Mouse (Mus musculus): Measurements from ENCODE around the gene Socs5. TPM values are rescaled to one million over a fixed set of nuclear protein-coding genes. Genes with fewer than 3 reads are reported as not detected.

The Socs5 gene
- polyA plus RNA-seq, 1 experiment = 11.7 TPM

- no peak for DNase-seq
- H3K27ac ChIP-seq (ENCODE audit: insufficient read depth, low read depth, low read length) = no peak overlapping the region
- 83% methylated on average over 2 of the region's 2 CpGs for WGBS
- H3K27me3 ChIP-seq (replicated peaks; ENCODE audit: control insufficient read depth, insufficient read depth, low read length) = no peaks in the 10 kb centered on the region
- no peak overlapping the region for H3K4me3 ChIP-seq (ENCODE audit: insufficient read depth, low read depth, low read length)
- TF ChIP-seq CTCF (conservative IDR thresholded peaks at IDR 0.05; ENCODE audit: insufficient read depth, insufficient read length, low read depth, low read length) (no peak), POLR2A (IDR thresholded peaks at IDR 0.05; ENCODE audit: low read depth, low read length) (no peak)
- no peaks in the 10 kb centered on the region for H3K4me1 ChIP-seq (ENCODE audit: control insufficient read depth, insufficient read depth, low read length)
- H3K36me3 ChIP-seq (ENCODE audit: control insufficient read depth, insufficient read depth, low read length) = no peaks in the 10 kb centered on the region
Measured at GRCm38 (mm10) chr17:87096951-87097350, 10.5 kb upstream of the Socs5 start.

- no peaks in the 10 kb centered on the region for H3K36me3 ChIP-seq (ENCODE audit: control insufficient read depth, insufficient read depth, low read length)
- H3K27me3 ChIP-seq (replicated peaks; ENCODE audit: control insufficient read depth, insufficient read depth, low read length) = no peaks in the 10 kb centered on the region
- H3K27ac ChIP-seq (ENCODE audit: insufficient read depth, low read depth, low read length) = no peak overlapping the region
- 68% methylated on average over 5 of the region's 5 CpGs for WGBS
- H3K4me1 ChIP-seq (ENCODE audit: control insufficient read depth, insufficient read depth, low read length) = no peaks in the 10 kb centered on the region
- TF ChIP-seq CTCF (conservative IDR thresholded peaks at IDR 0.05; ENCODE audit: insufficient read depth, insufficient read length, low read depth, low read length) (no peak), POLR2A (IDR thresholded peaks at IDR 0.05; ENCODE audit: low read depth, low read length) (no peak)
- no peak overlapping the region for H3K4me3 ChIP-seq (ENCODE audit: insufficient read depth, low read depth, low read length)
- DNase-seq = peak; percentile 58
Measured at GRCm38 (mm10) chr17:87097576-87097975, 9.9 kb upstream of the Socs5 start.

- DNase-seq = no peak
- H3K27ac ChIP-seq (ENCODE audit: insufficient read depth, low read depth, low read length) = no peak overlapping the region
- no peaks in the 10 kb centered on the region for H3K36me3 ChIP-seq (ENCODE audit: control insufficient read depth, insufficient read depth, low read length)
- H3K27me3 ChIP-seq (replicated peaks; ENCODE audit: control insufficient read depth, insufficient read depth, low read length) = no peaks in the 10 kb centered on the region
- TF ChIP-seq CTCF (conservative IDR thresholded peaks at IDR 0.05; ENCODE audit: insufficient read depth, insufficient read length, low read depth, low read length) (no peak), POLR2A (IDR thresholded peaks at IDR 0.05; ENCODE audit: low read depth, low read length) (no peak)
- WGBS = 87% methylated on average over 4 of the region's 4 CpGs
- peaks cover 15% of the 10 kb centered on the region for H3K4me1 ChIP-seq (ENCODE audit: control insufficient read depth, insufficient read depth, low read length)
- H3K4me3 ChIP-seq (ENCODE audit: insufficient read depth, low read depth, low read length) = no peak overlapping the region
Measured at GRCm38 (mm10) chr17:87100947-87101346, 6.5 kb upstream of the Socs5 start.

- DNase-seq = peak; percentile 85
Measured at GRCm38 (mm10) chr17:87102636-87103035, 4.8 kb upstream of the Socs5 start.

DNA sequence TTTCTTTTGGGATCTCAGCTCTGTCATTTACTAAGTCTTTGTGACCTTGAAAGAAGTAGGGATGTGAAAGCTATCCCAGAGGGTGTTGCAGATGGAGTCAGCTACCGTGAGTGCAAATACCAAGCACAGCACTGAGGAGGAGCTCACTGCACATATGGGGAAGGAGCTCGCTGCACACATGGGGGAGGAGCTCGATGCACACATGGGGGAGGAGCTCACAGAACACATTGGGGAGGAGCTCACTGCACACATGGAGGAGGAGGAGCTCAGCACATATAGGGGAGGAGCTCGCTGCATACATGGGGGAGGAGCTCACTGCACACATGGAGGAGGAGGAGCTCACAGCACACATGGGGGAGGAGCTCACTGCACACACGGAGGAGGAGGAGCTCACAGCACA lies 4.4 kb upstream of the Socs5 start:
- Histone ChIP-seq H3K27ac (ENCODE audit: insufficient read depth, low read depth, low read length) (no peak overlapping the region), H3K4me1 (ENCODE audit: control insufficient read depth, insufficient read depth, low read length) (peaks cover 19% of the 10 kb centered on the region), H3K36me3 (ENCODE audit: control insufficient read depth, insufficient read depth, low read length) (no peaks in the 10 kb centered on the region), H3K4me3 (ENCODE audit: insufficient read depth, low read depth, low read length) (no peak overlapping the region), H3K27me3 (replicated peaks; ENCODE audit: control insufficient read depth, insufficient read depth, low read length) (no peaks in the 10 kb centered on the region)
- TF ChIP-seq POLR2A (IDR thresholded peaks at IDR 0.05; ENCODE audit: low read depth, low read length) (no peak), CTCF (conservative IDR thresholded peaks at IDR 0.05; ENCODE audit: insufficient read depth, insufficient read length, low read depth, low read length) (no peak)
- DNase-seq = no peak
- 56% methylated on average over 5 of the region's 5 CpGs for WGBS

More at GRCm38 (mm10) chr17:87102636-87103035, 4.8 kb upstream of the Socs5 start:
- H3K27ac ChIP-seq (ENCODE audit: insufficient read depth, low read depth, low read length) = no peak overlapping the region
- no peak overlapping the region for H3K4me3 ChIP-seq (ENCODE audit: insufficient read depth, low read depth, low read length)
- no peaks in the 10 kb centered on the region for H3K36me3 ChIP-seq (ENCODE audit: control insufficient read depth, insufficient read depth, low read length)
- WGBS = 50% methylated on average over 8 of the region's 8 CpGs
- H3K27me3 ChIP-seq (replicated peaks; ENCODE audit: control insufficient read depth, insufficient read depth, low read length) = no peaks in the 10 kb centered on the region
- TF ChIP-seq CTCF (conservative IDR thresholded peaks at IDR 0.05; ENCODE audit: insufficient read depth, insufficient read length, low read depth, low read length) = no peak
- no peak for TF ChIP-seq POLR2A (IDR thresholded peaks at IDR 0.05; ENCODE audit: low read depth, low read length)
- H3K4me1 ChIP-seq (ENCODE audit: control insufficient read depth, insufficient read depth, low read length) = peaks cover 19% of the 10 kb centered on the region

DNA sequence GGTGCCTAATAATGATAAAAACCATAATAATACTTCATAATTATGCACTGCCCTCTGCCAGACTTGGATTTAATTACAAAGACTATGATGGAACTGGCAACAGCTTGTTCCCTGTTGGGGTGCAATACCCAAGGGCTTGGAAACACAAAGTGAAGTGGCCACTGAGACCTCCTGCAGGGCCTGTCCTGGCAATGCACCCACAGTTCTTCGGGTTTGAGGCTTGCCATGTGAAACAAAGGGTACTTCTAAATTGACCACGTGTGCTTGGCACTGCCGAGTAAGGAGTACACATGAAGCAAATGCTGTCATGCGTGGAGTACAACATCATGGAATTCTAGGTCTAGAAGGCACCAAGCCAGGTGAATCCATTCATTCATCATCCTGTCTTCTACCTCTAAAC lies 3.2 kb upstream of the Socs5 start:
- Histone ChIP-seq H3K27me3 (replicated peaks; ENCODE audit: control insufficient read depth, insufficient read depth, low read length) (no peaks in the 10 kb centered on the region), H3K4me1 (ENCODE audit: control insufficient read depth, insufficient read depth, low read length) (peaks cover 19% of the 10 kb centered on the region), H3K36me3 (ENCODE audit: control insufficient read depth, insufficient read depth, low read length) (no peaks in the 10 kb centered on the region), H3K27ac (ENCODE audit: insufficient read depth, low read depth, low read length) (no peak overlapping the region), H3K4me3 (ENCODE audit: insufficient read depth, low read depth, low read length) (no peak overlapping the region)
- WGBS = 69% methylated on average over 4 of the region's 4 CpGs
- no peak for TF ChIP-seq CTCF (conservative IDR thresholded peaks at IDR 0.05; ENCODE audit: insufficient read depth, insufficient read length, low read depth, low read length)
- TF ChIP-seq POLR2A (IDR thresholded peaks at IDR 0.05; ENCODE audit: low read depth, low read length) = no peak
- DNase-seq = no peak

- H3K27me3 ChIP-seq (replicated peaks; ENCODE audit: control insufficient read depth, insufficient read depth, low read length) = no peaks in the 10 kb centered on the region
- H3K4me1 ChIP-seq (ENCODE audit: control insufficient read depth, insufficient read depth, low read length) = peaks cover 25% of the 10 kb centered on the region
- no peak overlapping the region for H3K4me3 ChIP-seq (ENCODE audit: insufficient read depth, low read depth, low read length)
- 76% methylated on average over 7 of the region's 7 CpGs for WGBS
- no peak for TF ChIP-seq CTCF (conservative IDR thresholded peaks at IDR 0.05; ENCODE audit: insufficient read depth, insufficient read length, low read depth, low read length)
- TF ChIP-seq POLR2A (IDR thresholded peaks at IDR 0.05; ENCODE audit: low read depth, low read length) = no peak
- DNase-seq = peak; percentile 40
- H3K27ac ChIP-seq (ENCODE audit: insufficient read depth, low read depth, low read length) = peak overlapping the region; percentile 77
- H3K36me3 ChIP-seq (ENCODE audit: control insufficient read depth, insufficient read depth, low read length) = no peaks in the 10 kb centered on the region
Measured at GRCm38 (mm10) chr17:87105941-87106340, 1.5 kb upstream of the Socs5 start.
